34 mouse cellular contexts compared by ENCODE assay signal in genomic region chr15:91395165-91395564, GRCm38 (mm10).
"Had no signal": no experiment of that assay in that cellular context is flagged by ENCODE, and none has a peak within 500 bp of the region (broad histone marks: within the 10 kb centered on the region; RNA-seq: fewer than 3 reads in every experiment).

No protein-coding gene starts in this region.

- H3K4me3 ChIP-seq: heart, embryonic 12.5 days; heart, embryonic 13.5 days; heart, embryonic 15.5 days; hindbrain, embryonic 10.5 days; hindbrain, embryonic 12.5 days; hindbrain, embryonic 13.5 days; hindbrain, embryonic 15.5 days; intestine, embryonic 15.5 days; kidney, embryonic 15.5 days; layer of hippocampus, adult 2 months; left cerebral cortex, adult 2 months had no signal

- H3K9ac ChIP-seq: heart, embryonic 12.5 days; heart, embryonic 13.5 days; heart, embryonic 15.5 days; hindbrain, embryonic 12.5 days; hindbrain, embryonic 13.5 days; hindbrain, embryonic 14.5 days; hindbrain, embryonic 15.5 days; intestine, embryonic 15.5 days; kidney, embryonic 15.5 days had no signal

- H3K4me1 ChIP-seq: heart, embryonic 12.5 days; heart, embryonic 13.5 days; heart, embryonic 15.5 days; hindbrain, embryonic 10.5 days; hindbrain, embryonic 12.5 days; hindbrain, embryonic 13.5 days; hindbrain, embryonic 15.5 days; intestine, embryonic 15.5 days; kidney, embryonic 15.5 days had no signal

- H3K36me3 ChIP-seq: heart, embryonic 12.5 days; heart, embryonic 13.5 days; heart, embryonic 15.5 days; hindbrain, embryonic 10.5 days; hindbrain, embryonic 12.5 days; hindbrain, embryonic 13.5 days; hindbrain, embryonic 15.5 days; intestine, embryonic 15.5 days; kidney, embryonic 15.5 days had no signal

- DNase-seq: heart, postnatal 10 days; heart, postnatal 14 days; heart, postnatal 36 days; heart, postnatal 4 days; kidney, adult 11 months; kidney, adult 18-20 months; kidney, adult 2 months; kidney, adult 8-10 months; kidney, adult 9 months; kidney, postnatal 10 days; kidney, postnatal 14 days; kidney, postnatal 25 days; kidney, postnatal 36 days; kidney, postnatal 4 days; layer of hippocampus, adult 9-11 months; layer of hippocampus, postnatal 36 days had no signal

- H3K4me2 ChIP-seq: heart, embryonic 12.5 days; heart, embryonic 13.5 days; heart, embryonic 15.5 days; hindbrain, embryonic 12.5 days; hindbrain, embryonic 13.5 days; hindbrain, embryonic 14.5 days; hindbrain, embryonic 15.5 days; intestine, embryonic 15.5 days; kidney, embryonic 15.5 days had no signal

- H3K9me3 ChIP-seq: heart, embryonic 12.5 days; heart, embryonic 13.5 days; heart, embryonic 15.5 days; hindbrain, embryonic 10.5 days; hindbrain, embryonic 12.5 days; hindbrain, embryonic 13.5 days; hindbrain, embryonic 15.5 days; intestine, embryonic 15.5 days; kidney, embryonic 15.5 days had no signal

- H3K27me3 ChIP-seq: heart, embryonic 12.5 days; heart, embryonic 13.5 days; heart, embryonic 15.5 days; hindbrain, embryonic 12.5 days; hindbrain, embryonic 13.5 days; hindbrain, embryonic 15.5 days; intestine, embryonic 15.5 days; kidney, embryonic 15.5 days had no signal

- ATAC-seq: hindbrain, embryonic 16.5 days; hindbrain, postnatal 0 days; inflammation-experienced regulatory T-cells, adult 6 months; intestine, embryonic 15.5 days; intestine, embryonic 16.5 days; intestine, postnatal 0 days had no signal

- H3K27ac ChIP-seq: heart, embryonic 13.5 days; heart, embryonic 15.5 days; hindbrain, embryonic 10.5 days; hindbrain, embryonic 12.5 days; hindbrain, embryonic 13.5 days; hindbrain, embryonic 14.5 days; hindbrain, embryonic 15.5 days; hindbrain, postnatal 0 days; intestine, embryonic 15.5 days; kidney, embryonic 15.5 days; kidney, postnatal 0 days; layer of hippocampus, adult 2 months; left cerebral cortex, adult 2 months had no signal
